Mouse (Mus musculus): ENCODE results near the gene Dusp10.

Gene Dusp10

GRCm38 (mm10) chr1:184033390-184034010 is 20.4 kb downstream of the Dusp10 start:
- no peaks in the 10 kb centered on the region for H3K36me3 ChIP-seq (ENCODE audit: insufficient read depth, low read length)
- H3K4me3 ChIP-seq (replicated peaks; ENCODE audit: low read length): peak overlapping the region; percentile 89
- peaks cover 31% of the 10 kb centered on the region for H3K27me3 ChIP-seq (ENCODE audit: insufficient read depth, low read length)
- TF ChIP-seq POU5F1 (IDR thresholded peaks at IDR 0.05; ENCODE audit: borderline replicate concordance, low read length): no peak
- no peak for TF ChIP-seq CTCF (conservative IDR thresholded peaks at IDR 0.05; ENCODE audit: low read length)
- TF ChIP-seq NANOG (IDR thresholded peaks at IDR 0.05; ENCODE audit: borderline replicate concordance, low read length): no peak
- H3K4me1 ChIP-seq (replicated peaks; ENCODE audit: low read depth, low read length): peaks cover 25% of the 10 kb centered on the region
- H3K9me3 ChIP-seq (ENCODE audit: low read length): 0 out of 2 replicates have a peak, but pooled peaks cover 1% of the 10 kb centered on the region

- Histone ChIP-seq H3K9me3 (ENCODE audit: low read length) (no peaks in the 10 kb centered on the region), H3K36me3 (ENCODE audit: insufficient read depth, low read length) (no peaks in the 10 kb centered on the region), H3K27me3 (ENCODE audit: insufficient read depth, low read length) (peaks cover 31% of the 10 kb centered on the region), H3K4me1 (replicated peaks; ENCODE audit: low read depth, low read length) (peaks cover 25% of the 10 kb centered on the region), H3K4me3 (replicated peaks; ENCODE audit: low read length) (peak within 1 kb of the TSS; percentile 89)
- TF ChIP-seq CTCF (conservative IDR thresholded peaks at IDR 0.05; ENCODE audit: low read length): no peak
- TF ChIP-seq NANOG (IDR thresholded peaks at IDR 0.05; ENCODE audit: borderline replicate concordance, low read length): no peak
- no peak for TF ChIP-seq POU5F1 (IDR thresholded peaks at IDR 0.05; ENCODE audit: borderline replicate concordance, low read length)
Observed at GRCm38 (mm10) chr1:184034011-184034557, 21.0 kb downstream of the Dusp10 start, which contains the start of gene 1700056E22Rik. Gene 1700056E22Rik, minus strand, starts transcription at chr1:184034301.

GRCm38 (mm10) chr1:184034741-184035181 is 21.7 kb downstream of the Dusp10 start:
- Histone ChIP-seq H3K36me3 (ENCODE audit: insufficient read depth, low read length) (no peaks in the 10 kb centered on the region), H3K4me3 (replicated peaks; ENCODE audit: low read length) (peak overlapping the region; percentile 71), H3K27me3 (ENCODE audit: insufficient read depth, low read length) (peaks cover 31% of the 10 kb centered on the region), H3K4me1 (replicated peaks; ENCODE audit: low read depth, low read length) (peaks cover 27% of the 10 kb centered on the region), H3K9me3 (ENCODE audit: low read length) (no peaks in the 10 kb centered on the region)
- TF ChIP-seq NANOG (IDR thresholded peaks at IDR 0.05; ENCODE audit: borderline replicate concordance, low read length): no peak
- no peak for TF ChIP-seq POU5F1 (IDR thresholded peaks at IDR 0.05; ENCODE audit: borderline replicate concordance, low read length)
- no peak for TF ChIP-seq CTCF (conservative IDR thresholded peaks at IDR 0.05; ENCODE audit: low read length)

- TF ChIP-seq NANOG (IDR thresholded peaks at IDR 0.05; ENCODE audit: borderline replicate concordance, low read length) (no peak), POU5F1 (IDR thresholded peaks at IDR 0.05; ENCODE audit: borderline replicate concordance, low read length) (no peak), CTCF (conservative IDR thresholded peaks at IDR 0.05; ENCODE audit: low read length) (no peak)
- H3K36me3 ChIP-seq (ENCODE audit: insufficient read depth, low read length): no peaks in the 10 kb centered on the region
- H3K4me3 ChIP-seq (replicated peaks; ENCODE audit: low read length): no peak overlapping the region
- H3K9me3 ChIP-seq (ENCODE audit: low read length): no peaks in the 10 kb centered on the region
- H3K27me3 ChIP-seq (ENCODE audit: insufficient read depth, low read length): peaks cover 31% of the 10 kb centered on the region
- peaks cover 27% of the 10 kb centered on the region for H3K4me1 ChIP-seq (replicated peaks; ENCODE audit: low read depth, low read length)
Observed at GRCm38 (mm10) chr1:184035346-184035903, 22.3 kb downstream of the Dusp10 start.

- H3K36me3 ChIP-seq (ENCODE audit: insufficient read depth, low read length): no peaks in the 10 kb centered on the region
- H3K4me1 ChIP-seq (replicated peaks; ENCODE audit: low read depth, low read length): peaks cover 35% of the 10 kb centered on the region
- no peak overlapping the region for H3K4me3 ChIP-seq (replicated peaks; ENCODE audit: low read length)
- H3K27me3 ChIP-seq (ENCODE audit: insufficient read depth, low read length): peaks cover 19% of the 10 kb centered on the region
- no peaks in the 10 kb centered on the region for H3K9me3 ChIP-seq (ENCODE audit: low read length)
- TF ChIP-seq POU5F1 (IDR thresholded peaks at IDR 0.05; ENCODE audit: borderline replicate concordance, low read length) (no peak), CTCF (conservative IDR thresholded peaks at IDR 0.05; ENCODE audit: low read length) (no peak), NANOG (IDR thresholded peaks at IDR 0.05; ENCODE audit: borderline replicate concordance, low read length) (no peak)
Observed at GRCm38 (mm10) chr1:184037802-184038201, 24.7 kb downstream of the Dusp10 start.

- no peak for TF ChIP-seq NANOG (IDR thresholded peaks at IDR 0.05; ENCODE audit: borderline replicate concordance, low read length)
- no peaks in the 10 kb centered on the region for H3K9me3 ChIP-seq (ENCODE audit: low read length)
- H3K4me1 ChIP-seq (replicated peaks; ENCODE audit: low read depth, low read length): peaks cover 34% of the 10 kb centered on the region
- H3K27me3 ChIP-seq (ENCODE audit: insufficient read depth, low read length): peaks cover 10% of the 10 kb centered on the region
- no peak overlapping the region for H3K4me3 ChIP-seq (replicated peaks; ENCODE audit: low read length)
- H3K36me3 ChIP-seq (ENCODE audit: insufficient read depth, low read length): no peaks in the 10 kb centered on the region
Observed at GRCm38 (mm10) chr1:184039301-184039700, 26.2 kb downstream of the Dusp10 start.

GRCm38 (mm10) chr1:184040181-184040580 is 27.1 kb downstream of the Dusp10 start:
- Histone ChIP-seq H3K27me3 (ENCODE audit: insufficient read depth, low read length) (peaks cover 10% of the 10 kb centered on the region), H3K4me1 (replicated peaks; ENCODE audit: low read depth, low read length) (peaks cover 29% of the 10 kb centered on the region), H3K36me3 (ENCODE audit: insufficient read depth, low read length) (no peaks in the 10 kb centered on the region), H3K9me3 (ENCODE audit: low read length) (no peaks in the 10 kb centered on the region), H3K4me3 (replicated peaks; ENCODE audit: low read length) (no peak overlapping the region)
- no peak for TF ChIP-seq NANOG (IDR thresholded peaks at IDR 0.05; ENCODE audit: borderline replicate concordance, low read length)
- no peak for TF ChIP-seq CTCF (conservative IDR thresholded peaks at IDR 0.05; ENCODE audit: low read length)
- TF ChIP-seq POU5F1 (IDR thresholded peaks at IDR 0.05; ENCODE audit: borderline replicate concordance, low read length): no peak

GRCm38 (mm10) chr1:184040906-184041305 is 27.8 kb downstream of the Dusp10 start:
- no peaks in the 10 kb centered on the region for H3K9me3 ChIP-seq (ENCODE audit: low read length)
- TF ChIP-seq CTCF (conservative IDR thresholded peaks at IDR 0.05; ENCODE audit: low read length) (no peak), NANOG (IDR thresholded peaks at IDR 0.05; ENCODE audit: borderline replicate concordance, low read length) (no peak), POU5F1 (IDR thresholded peaks at IDR 0.05; ENCODE audit: borderline replicate concordance, low read length) (no peak)
- peaks cover 30% of the 10 kb centered on the region for H3K4me1 ChIP-seq (replicated peaks; ENCODE audit: low read depth, low read length)
- H3K4me3 ChIP-seq (replicated peaks; ENCODE audit: low read length): no peak overlapping the region
- no peaks in the 10 kb centered on the region for H3K36me3 ChIP-seq (ENCODE audit: insufficient read depth, low read length)
- H3K27me3 ChIP-seq (ENCODE audit: insufficient read depth, low read length): peaks cover 3% of the 10 kb centered on the region; the same call in 1 of the 2 replicates
